Mouse (Mus musculus) heart, postnatal 0 days (tissue): Measurements from ENCODE around the gene Bmpr1a.

Experiments used
- CTCF ChIP-seq: IDR thresholded peaks from 2 replicates; pipeline ENCODE4 v1.5.1; 2016; ENCODE audit warnings: antibody characterized with exemption, control low read depth, low read depth
- EP300 ChIP-seq: IDR thresholded peaks from 2 replicates; pipeline ENCODE4 v1.6.1; 2016; ENCODE audit warnings: antibody characterized with exemption, low read depth

DNA sequence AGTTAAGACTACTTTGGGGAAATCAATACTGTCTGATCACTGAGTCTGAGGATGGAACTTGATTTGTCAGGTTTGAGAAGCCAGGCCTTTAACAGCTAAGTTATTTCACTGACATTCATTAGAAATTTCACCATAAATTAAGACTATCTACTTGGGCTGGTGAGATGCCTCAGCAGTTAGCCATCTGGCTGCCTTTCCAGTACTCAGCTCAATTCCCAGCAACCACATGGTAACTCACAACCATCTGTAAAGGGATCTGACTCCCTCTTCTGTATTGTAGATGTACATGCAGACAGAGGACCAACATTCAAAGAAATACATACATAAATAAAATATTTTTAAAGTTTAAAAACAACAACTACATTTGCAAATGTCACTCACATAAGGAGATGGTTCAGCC is 51.3 kb downstream of the Bmpr1a start:
- no peak for TF ChIP-seq CTCF
- TF ChIP-seq EP300: no peak
